Mouse (Mus musculus) megakaryocyte, embryonic 14.5 days (primary cell): ENCODE data around the gene Atg7.

Experiments used
- FLI1 ChIP-seq: IDR thresholded peaks from 2 replicates; pipeline ENCODE4 v1.6.1; 2012; ENCODE audit warnings: low read length, inconsistent platforms, mixed read lengths
- GATA1 ChIP-seq: IDR thresholded peaks from 3 replicates; pipeline ENCODE4 v1.6.1; 2012; ENCODE audit warnings: mixed read lengths, low read length, inconsistent platforms, borderline replicate concordance

GRCm38 (mm10) chr6:114697646-114698490 lies 55.0 kb downstream of the Atg7 start:
- TF ChIP-seq GATA1 (no peak), FLI1 (no peak)
